Mouse (Mus musculus) C3H10T1/2 (cell line): ENCODE results near the gene Btbd35f14. TPM values are rescaled to one million over a fixed set of nuclear protein-coding genes. Genes with fewer than 3 reads are reported as not detected.

Experiments used
- polyA plus RNA-seq, 2 experiments: library from polyadenylated mRNA; unstranded; fragments of >200 nt; fragmentation: generic; extraction: Trizol; gene quantifications; one replicate each; pipeline ENCODE4 v1.2.1; 2012; ENCODE audit warnings: missing spikeins in 2 of 2

Gene Btbd35f14
- polyA plus RNA-seq: not detected

DNA sequence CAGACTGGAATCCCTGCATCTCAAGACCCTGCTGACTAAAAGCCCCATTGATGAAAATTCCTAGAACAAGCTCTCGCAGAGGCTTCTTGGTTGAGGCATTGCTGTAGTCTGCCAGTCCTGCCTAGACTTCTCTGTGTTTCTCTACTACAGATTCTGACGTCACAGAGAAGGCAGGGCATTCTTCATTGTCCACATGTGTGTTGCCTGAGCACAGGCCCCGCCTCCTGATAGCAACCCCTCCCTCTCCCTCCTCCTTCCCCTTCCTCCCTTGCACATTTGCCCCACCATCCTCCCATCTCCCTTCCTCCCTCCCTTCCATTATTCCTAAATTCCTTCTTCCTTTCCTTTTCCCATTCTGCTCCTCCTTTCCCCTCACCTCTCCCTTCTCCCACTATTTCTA, at the start of gene Btbd35f14:
TSS of gene Btbd35f14 (minus strand) at position 101 of the 400 bp plus-strand sequence.

DNA sequence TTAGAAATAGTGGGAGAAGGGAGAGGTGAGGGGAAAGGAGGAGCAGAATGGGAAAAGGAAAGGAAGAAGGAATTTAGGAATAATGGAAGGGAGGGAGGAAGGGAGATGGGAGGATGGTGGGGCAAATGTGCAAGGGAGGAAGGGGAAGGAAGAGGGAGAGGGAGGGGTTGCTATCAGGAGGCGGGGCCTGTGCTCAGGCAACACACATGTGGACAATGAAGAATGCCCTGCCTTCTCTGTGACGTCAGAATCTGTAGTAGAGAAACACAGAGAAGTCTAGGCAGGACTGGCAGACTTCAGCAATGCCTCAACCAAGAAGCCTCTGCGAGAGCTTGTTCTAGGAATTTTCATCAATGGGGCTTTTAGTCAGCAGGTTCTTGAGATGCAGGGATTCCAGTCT, 45.3 kb downstream of the Btbd35f14 start, which contains the start of gene Btbd35f13:
TSS of gene Btbd35f13 (plus strand) at position 301 of the 400 bp plus-strand sequence.

Other genes starting within 250 kb of the Btbd35f14 start
- gene Btbd35f15, start 125.0 kb downstream of the Btbd35f14 start, polyA plus RNA-seq: not detected
- gene Btbd35f13, start 45.2 kb downstream of the Btbd35f14 start, polyA plus RNA-seq: not detected